Mouse (Mus musculus) lung, adult 2 months (tissue): ENCODE data around the gene Pakap.

Source experiments
- CTCF ChIP-seq: fragments of 200-500 bp; IDR thresholded peaks from 2 replicates; pipeline ENCODE4 v1.5.1; 2011; ENCODE audit warnings: mild to moderate bottlenecking, low read length, control low read depth; ENCODE audit not compliant: insufficient read depth
- POLR2A ChIP-seq: fragments of 200-500 bp; IDR thresholded peaks from 2 replicates; pipeline ENCODE4 v1.6.1; 2011; ENCODE audit warnings: low read depth, mild to moderate bottlenecking, control low read depth, low read length, borderline replicate concordance; ENCODE audit errors: extremely low read depth

DNA sequence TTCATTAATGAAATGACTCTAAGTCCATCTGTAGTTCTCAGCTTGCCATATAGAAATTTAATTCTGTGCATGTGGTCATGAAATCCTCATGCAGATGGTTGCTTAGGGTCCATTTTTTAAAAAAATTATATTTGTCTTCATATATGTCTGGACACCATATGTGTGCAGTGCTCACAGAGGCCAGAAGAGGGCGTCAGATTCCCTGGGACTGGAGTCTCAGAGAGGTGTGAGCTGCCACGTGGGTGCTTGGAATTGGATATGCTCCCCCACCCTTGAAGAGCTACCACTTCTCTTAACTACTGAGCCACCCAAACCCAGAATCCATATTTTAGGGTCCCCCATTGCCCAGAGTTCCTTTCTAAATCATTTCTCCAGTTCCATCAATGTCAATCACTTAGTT is 2.2 kb upstream of the Pakap start:
- TF ChIP-seq CTCF = no peak
- no peak for TF ChIP-seq POLR2A
